Mouse (Mus musculus) testis, adult 2 months (tissue): ENCODE measurements around the gene C1qtnf5.

ENCODE experiments used
- CTCF ChIP-seq: fragments of 200-500 bp; IDR thresholded peaks from 2 replicates; pipeline ENCODE4 v1.5.1; 2012; ENCODE audit warnings: low read depth, mild to moderate bottlenecking, inconsistent platforms, low read length, moderate library complexity; ENCODE audit not compliant: control insufficient read depth, insufficient read depth, insufficient replicate concordance
- POLR2A ChIP-seq: fragments of 200-500 bp; IDR thresholded peaks from 2 replicates; pipeline ENCODE4 v1.6.1; 2012; ENCODE audit warnings: low read depth, mild to moderate bottlenecking, inconsistent platforms, low read length, moderate library complexity; ENCODE audit not compliant: control insufficient read depth

- TF ChIP-seq CTCF (no peak), POLR2A (no peak)
Observed at GRCm38 (mm10) chr9:44125026-44125425, 18.0 kb downstream of the C1qtnf5 start.
